Mouse (Mus musculus): ENCODE data around the gene Ccdc9b.

Ccdc9b gene

DNA sequence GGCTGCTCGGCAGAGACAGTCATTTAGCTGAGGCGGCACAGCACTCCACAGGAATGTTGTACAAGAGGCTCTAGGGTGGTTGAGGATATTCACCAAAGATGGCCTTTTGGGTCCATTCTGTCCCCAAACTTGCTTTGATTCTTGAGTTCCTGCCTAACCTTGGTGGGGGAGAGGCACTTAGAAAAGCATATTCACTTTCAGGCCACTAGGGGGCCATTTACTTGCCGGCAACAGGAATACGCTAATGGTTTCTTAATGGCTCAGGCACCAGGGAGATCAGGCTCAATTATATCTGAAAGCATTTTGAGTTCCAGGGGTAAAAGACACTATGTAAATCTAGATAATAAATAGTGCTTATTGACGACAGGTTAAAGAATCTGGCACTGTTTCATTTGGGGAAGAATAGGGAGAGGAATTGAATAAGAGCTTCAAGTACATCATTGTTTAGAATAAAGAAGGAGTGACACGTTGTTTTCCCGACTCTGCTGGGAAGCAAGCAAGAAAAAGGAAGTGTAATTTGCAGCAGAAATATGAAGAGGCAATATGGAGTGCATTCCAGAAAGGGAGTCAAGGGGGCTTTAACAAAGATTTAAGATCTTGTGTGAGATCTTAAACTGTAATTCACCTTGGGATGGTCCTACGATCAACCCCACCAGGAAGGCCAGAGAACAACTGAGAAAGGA is 19.1 kb downstream of the Ccdc9b start:
- POLR2A ChIA-PET, result interaction anchor here in 1 of 4 experiments (1.2 kb wide), 1 partner anchor 19 kb away, joined by 3 read pairs; no protein-coding TSS in a partner anchor
- CTCF ChIA-PET, result interaction anchor here in 2 of 4 experiments (0.5 to 1.9 kb wide), 5 partner anchors 8 to 275 kb away, joined by 3 to 7 read pairs (median 3); no protein-coding TSS in a partner anchor

DNA sequence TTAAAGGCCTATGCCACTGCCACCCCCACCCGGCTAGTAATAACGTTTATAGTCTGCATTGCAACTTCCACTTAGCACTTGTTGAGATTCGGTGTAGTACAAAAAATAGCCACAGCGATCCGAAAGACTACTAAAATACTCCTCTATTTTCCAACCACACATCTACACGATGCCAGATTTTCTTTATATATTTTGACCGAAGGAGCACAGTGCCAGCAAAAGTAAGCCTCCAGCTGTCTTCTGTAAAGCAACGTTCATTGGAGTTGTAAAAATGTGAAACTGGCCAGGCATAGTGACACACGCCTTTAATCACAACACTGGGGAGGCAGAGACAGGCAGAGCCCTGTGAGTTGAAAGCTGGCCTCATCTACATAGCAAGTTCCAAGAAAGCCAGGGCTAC is 21.3 kb downstream of the Ccdc9b start:
- POLR2A ChIA-PET, result no interaction called here
- CTCF ChIA-PET, result interaction anchor here in 1 of 4 experiments (0.9 to 1.9 kb wide), 2 partner anchors 23 to 103 kb away, joined by 4 to 7 read pairs; no protein-coding TSS in a partner anchor

DNA sequence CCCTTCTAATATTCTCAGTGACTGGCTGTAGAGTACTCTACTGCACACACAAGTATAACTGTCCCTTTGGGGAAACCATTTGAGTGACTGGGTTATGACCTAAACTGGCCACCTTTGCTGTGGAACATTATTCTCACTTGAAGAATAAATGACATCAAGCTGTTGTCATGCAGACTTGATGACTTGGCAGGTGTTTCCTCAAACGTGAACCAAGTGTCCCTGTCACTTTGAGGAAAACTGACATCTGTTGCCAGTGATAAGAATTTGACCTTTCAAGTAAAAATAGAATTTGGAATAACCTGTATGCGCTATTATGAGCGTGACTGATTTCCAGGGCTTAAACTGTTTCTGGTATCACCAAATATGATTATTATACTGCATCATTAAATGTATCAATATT is 22.1 kb downstream of the Ccdc9b start:
- ChIA-PET CTCF (no interaction called here), POLR2A (no interaction called here)

DNA sequence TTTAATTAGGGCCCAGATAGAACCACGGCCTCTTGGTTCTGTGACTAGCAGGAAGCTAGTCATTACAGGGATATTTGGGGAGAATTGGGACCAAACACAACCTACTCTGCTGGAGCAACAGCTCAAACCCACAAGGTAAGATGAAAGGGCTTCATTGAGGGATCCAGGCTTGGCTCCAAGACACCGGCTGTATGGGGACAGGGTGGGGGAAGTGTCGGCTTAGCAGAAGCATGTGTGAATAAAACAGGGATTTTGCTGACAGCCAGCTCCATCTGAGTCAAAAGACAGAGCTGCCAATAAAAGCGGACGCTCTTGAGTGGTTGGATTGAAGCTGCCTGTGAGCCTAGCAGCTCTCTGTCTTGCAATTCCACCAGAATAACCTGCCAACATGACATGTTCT is 29.1 kb downstream of the Ccdc9b start:
- CTCF ChIA-PET, result no interaction called here
- POLR2A ChIA-PET, result no interaction called here

DNA sequence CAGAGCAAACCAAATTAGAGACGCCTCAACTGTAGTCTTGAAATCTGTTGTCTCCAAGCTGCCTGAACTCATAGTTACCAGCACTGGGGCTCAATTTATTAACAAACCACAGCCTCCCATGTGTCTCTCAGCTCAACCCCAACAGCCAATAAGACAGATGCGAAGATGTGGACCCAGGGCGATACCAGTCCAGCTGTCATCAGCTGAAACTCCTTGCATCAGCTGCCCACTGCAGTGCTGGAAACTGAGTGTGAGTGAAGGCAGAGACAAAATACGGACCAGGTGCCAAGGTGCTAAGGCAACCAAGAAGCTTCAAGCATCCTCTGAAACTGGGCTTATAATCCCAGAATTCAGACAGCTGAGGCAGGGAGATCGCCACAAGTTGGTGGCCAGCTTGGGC is 30.5 kb downstream of the Ccdc9b start:
- ChIA-PET POLR2A (interaction anchor here in 1 of 4 experiments (0.7 kb wide), 1 partner anchor 28 kb away, joined by 3 read pairs; the partner anchor contains the start of gene Ankrd63), CTCF (interaction anchor here in 1 of 4 experiments (0.5 to 0.6 kb wide), 2 partner anchors 15 to 36 kb away, joined by 3 read pairs; no protein-coding TSS in a partner anchor)

DNA sequence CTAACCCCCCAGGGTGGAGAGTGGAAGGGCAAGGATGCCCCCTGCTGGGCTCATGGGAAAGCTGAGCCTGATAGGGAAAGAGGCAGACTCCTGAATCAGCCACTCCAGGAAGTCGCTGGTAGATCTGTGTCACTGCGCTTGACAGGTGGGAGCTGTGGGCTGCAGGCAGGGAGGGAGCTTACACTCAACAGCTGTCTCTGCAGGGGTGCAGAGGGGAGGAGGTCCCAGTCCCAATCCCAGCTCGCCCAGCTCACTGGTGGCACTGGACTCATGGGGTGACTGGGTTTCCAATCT is 31.9 kb downstream of the Ccdc9b start:
- CTCF ChIA-PET, result interaction anchor here (0.6 to 3.3 kb wide), 21 partner anchors 14 to 459 kb away, joined by 3 to 23 read pairs (median 3); no protein-coding TSS in a partner anchor
- POLR2A ChIA-PET, result interaction anchor here in 1 of 4 experiments (1.0 kb wide), 1 partner anchor 93 kb away, joined by 3 read pairs; no protein-coding TSS in a partner anchor

DNA sequence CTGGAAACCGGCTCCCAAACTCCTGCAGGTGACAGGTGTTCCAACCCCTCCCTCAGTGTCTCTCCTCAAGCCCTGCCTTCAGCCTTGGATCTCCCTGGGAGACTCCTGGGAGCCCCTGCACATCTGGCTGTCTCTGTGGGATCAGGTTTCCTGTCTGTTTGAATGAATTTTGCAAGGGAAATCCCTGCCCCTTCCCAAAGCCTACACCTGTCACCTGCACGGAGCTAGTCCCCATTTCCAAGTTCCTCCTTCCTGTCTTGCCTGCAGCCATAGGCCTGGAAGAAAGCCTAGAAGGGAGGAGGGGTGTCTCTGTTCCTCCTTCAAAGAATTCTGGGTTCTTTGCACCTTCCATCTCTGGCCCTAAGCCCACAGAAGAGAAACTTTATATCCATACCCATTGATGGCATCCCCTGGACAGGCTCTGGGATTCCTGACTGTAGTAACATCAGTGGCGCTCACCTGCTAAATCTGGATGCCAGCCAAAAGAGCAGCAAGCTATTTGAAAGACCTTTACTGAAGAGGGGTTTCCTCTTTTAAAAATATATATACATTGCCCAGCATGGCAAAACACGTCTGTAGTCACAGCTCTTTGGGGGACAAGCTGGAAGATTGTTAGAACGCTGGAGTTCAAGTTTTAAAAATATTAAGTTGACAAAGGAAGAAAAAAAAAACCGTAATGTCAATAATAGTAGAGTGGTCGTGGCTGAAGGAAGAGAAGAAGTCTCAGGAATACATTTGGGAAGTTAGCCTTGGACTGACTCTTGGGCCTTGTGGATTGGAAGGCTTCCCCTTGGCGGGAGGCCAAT is 32.4 kb downstream of the Ccdc9b start:
- POLR2A ChIA-PET, result interaction anchor here in 1 of 4 experiments (1.0 kb wide), 1 partner anchor 92 kb away, joined by 3 read pairs; no protein-coding TSS in a partner anchor
- CTCF ChIA-PET, result interaction anchor here (0.6 to 3.3 kb wide), 21 partner anchors 19 to 459 kb away, joined by 3 to 23 read pairs (median 4); partner anchors contain the start of gene Bahd1 (in 1 of the 4)

DNA sequence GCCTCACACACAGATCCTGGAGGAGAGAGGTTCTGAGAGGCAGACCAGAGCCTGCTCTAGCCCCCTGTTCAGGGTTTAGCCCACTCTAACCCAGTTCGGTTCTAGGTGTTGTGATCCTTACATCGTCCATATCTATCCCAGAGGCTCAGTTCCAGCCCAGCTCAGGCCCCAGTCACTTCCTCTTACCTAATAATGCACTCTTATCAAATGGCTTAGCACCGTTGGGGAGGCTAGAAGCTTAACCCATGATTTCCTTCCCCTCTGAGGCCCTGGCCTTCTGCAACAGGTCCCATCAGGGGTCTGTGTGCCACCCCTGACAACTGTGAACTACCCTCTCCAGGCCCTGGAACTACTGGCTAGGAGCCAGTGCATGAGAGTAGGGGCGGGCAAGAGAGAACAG is 33.3 kb downstream of the Ccdc9b start:
- CTCF ChIA-PET, result interaction anchor here (0.6 to 3.3 kb wide), 8 partner anchors 29 to 242 kb away, joined by 4 to 23 read pairs (median 6); no protein-coding TSS in a partner anchor
- POLR2A ChIA-PET, result interaction anchor here in 1 of 4 experiments (1.6 kb wide), 1 partner anchor 16 kb away, joined by 3 read pairs; the partner anchor contains the start of gene Inafm2

DNA sequence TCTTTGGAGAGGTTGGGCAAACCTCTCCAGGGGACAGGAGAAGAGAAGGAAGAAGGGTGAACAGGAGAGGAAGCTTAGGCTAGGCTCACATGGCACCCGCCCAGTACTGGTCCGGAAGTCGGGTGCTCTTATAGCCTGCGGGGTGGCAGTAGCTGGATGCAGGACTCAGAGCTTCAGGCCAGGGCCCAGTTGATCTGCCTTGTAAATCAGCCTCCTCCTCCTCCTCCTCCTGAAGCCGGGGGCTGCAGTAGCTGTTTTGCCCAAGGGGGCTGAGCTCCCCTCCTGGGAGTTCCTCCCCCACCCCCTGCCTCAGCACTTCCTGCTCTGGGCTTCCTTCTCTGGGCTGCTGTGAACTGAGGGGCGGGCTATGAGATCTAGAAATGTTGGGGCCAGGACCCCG is 34.1 kb downstream of the Ccdc9b start, which contains the start of gene Plcb2:
Gene Plcb2, minus strand, starts transcription at position 102 of the 400 bp plus-strand sequence.
- POLR2A ChIA-PET, result interaction anchor here in 3 of 4 experiments (0.5 to 1.6 kb wide), 3 partner anchors 17 to 73 kb away, joined by 3 to 4 read pairs (median 3); partner anchors contain the start of gene Inafm2 (in 1 of the 3)
- CTCF ChIA-PET, result interaction anchor here in 3 of 4 experiments (0.6 to 3.3 kb wide), 7 partner anchors 32 to 599 kb away, joined by 4 to 23 read pairs (median 6); no protein-coding TSS in a partner anchor

DNA sequence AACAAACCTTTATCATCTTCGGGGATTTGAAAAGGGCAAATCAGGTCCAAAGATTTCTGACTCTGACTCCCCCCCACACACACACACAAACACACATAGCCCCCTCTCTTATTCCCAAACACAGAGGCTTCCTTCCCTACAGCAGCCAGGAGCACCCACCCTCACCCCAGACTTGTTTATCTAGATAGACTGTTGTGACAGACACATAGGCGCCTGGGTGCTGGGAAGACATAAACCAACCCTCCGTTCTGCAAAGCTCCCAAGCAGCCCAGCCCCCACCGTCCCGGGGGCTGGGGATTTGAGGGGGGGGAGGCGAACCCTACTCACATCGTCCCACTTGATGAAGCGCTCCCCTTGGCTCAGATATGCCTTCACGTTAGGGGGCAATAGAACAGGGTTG is 34.5 kb downstream of the Ccdc9b start:
- CTCF ChIA-PET, result interaction anchor here in 3 of 4 experiments (0.6 to 3.3 kb wide), 6 partner anchors 48 to 599 kb away, joined by 4 to 23 read pairs (median 6); no protein-coding TSS in a partner anchor
- POLR2A ChIA-PET, result interaction anchor here in 3 of 4 experiments (0.5 to 1.6 kb wide), 3 partner anchors 17 to 72 kb away, joined by 3 to 4 read pairs (median 3); partner anchors contain the start of gene Inafm2 (in 1 of the 3)

DNA sequence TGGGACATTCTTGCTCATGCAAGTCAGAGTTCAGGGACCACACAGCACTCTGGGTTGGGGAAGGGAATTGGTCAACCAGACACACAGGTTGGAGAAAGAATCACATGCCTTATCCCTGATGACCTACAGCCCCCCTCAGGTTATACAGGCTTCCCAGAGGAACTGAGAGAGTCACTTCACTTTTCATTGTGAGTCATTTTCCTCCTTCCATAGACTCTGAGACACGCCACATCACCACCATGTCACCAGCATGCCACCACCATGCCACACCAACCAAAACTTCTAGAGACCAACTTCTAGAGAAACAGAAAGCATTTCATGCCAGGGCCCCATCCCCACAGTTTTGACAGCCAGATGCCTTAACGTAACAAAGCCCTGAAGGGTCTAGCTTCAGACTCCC is 35.6 kb downstream of the Ccdc9b start:
- POLR2A ChIA-PET, result no interaction called here
- CTCF ChIA-PET, result interaction anchor here in 1 of 4 experiments (0.5 kb wide), 1 partner anchor 37 kb away, joined by 6 read pairs; no protein-coding TSS in a partner anchor

DNA sequence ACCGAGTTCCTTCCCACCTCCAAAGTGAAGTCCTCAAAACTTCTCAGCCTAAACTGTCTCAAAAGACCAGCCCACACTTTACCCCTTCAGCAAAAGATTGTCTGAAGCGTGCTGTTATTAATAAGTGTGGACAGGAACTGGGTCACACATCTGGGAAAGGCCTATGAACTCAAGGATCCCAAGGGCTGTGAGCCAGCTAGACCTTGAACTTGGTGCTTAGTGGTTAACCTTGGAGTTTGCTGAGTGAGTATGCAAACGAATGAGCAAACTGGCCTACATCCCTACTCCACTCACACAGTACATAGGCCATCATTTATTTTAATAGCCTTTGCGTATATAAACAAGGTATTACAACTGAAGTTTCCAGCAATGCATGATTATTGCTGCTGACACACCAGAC is 37.0 kb downstream of the Ccdc9b start:
- POLR2A ChIA-PET, result interaction anchor here in 1 of 4 experiments (0.9 kb wide), 1 partner anchor 12 kb away, joined by 3 read pairs; no protein-coding TSS in a partner anchor
- CTCF ChIA-PET, result interaction anchor here in 1 of 4 experiments (1.3 to 1.7 kb wide), 2 partner anchors 27 to 30 kb away, joined by 3 read pairs; no protein-coding TSS in a partner anchor

DNA sequence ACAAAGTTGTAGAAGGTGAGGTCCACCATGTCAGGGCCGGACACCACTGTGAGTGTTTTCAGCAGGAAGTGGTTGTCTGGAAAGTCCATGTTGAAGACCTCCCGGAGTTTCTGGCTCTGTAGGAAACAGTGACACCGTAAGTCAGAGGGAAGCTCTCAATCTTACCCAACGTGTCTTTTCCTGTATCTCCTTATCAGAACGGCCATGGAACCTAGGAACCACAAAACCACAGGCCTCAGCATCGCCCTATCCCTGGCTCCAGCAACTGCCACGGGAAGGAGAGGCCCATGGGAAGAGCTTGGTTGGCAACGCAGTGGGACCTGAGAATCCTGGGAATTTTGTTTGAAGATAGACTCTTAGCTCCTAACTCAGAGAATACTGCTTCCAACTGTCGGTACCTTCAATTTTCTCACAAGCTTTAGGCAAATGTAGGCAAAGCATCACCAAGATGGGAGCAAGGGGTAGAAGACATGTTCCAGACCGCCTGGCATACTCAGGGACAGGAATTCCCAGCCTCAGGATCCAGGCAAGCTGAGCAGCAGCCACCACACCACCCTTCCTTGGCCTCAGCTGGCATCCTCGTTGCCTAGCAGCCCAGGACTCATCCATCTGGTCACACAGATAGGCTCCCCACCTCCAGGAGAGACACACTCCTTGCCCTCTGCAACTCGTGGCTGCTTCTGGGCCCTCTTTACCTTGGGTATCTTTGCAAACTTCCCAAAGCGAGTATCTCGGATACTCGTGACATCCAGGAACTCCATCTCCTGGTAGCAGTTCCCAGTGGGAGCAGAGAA is 38.6 kb downstream of the Ccdc9b start:
- POLR2A ChIA-PET, result interaction anchor here in 3 of 4 experiments (0.6 to 1.5 kb wide), 4 partner anchors 12 to 27 kb away, joined by 3 to 5 read pairs (median 3); no protein-coding TSS in a partner anchor

DNA sequence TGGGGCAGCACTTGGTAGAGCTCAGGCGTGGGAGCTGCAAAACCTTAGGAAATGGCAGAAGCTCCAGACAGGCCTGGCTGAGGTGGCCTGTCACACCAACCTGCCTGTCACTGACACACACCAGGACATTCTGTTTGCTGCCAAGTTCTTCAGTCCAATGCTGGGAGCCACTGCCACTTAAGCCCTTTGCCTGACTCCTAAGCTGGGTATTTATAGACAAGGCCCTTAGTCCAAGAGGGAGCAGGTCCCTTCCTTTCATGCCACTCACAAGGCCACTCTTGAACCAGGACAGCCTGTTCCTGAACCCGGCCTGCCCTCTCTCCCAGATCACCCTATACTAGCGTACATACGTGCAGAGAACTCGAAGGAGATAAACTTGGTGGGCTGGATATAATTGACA is 45.8 kb downstream of the Ccdc9b start:
- ChIA-PET POLR2A (no interaction called here), CTCF (interaction anchor here in 2 of 4 experiments (0.6 to 1.6 kb wide), 2 partner anchors 14 to 180 kb away, joined by 3 to 4 read pairs; no protein-coding TSS in a partner anchor)

More for the DNA sequence above, 38.6 kb downstream of the Ccdc9b start:
- CTCF ChIA-PET, result interaction anchor here in 2 of 4 experiments (0.6 to 1.4 kb wide), 2 partner anchors 86 to 291 kb away, joined by 3 to 4 read pairs; no protein-coding TSS in a partner anchor

DNA sequence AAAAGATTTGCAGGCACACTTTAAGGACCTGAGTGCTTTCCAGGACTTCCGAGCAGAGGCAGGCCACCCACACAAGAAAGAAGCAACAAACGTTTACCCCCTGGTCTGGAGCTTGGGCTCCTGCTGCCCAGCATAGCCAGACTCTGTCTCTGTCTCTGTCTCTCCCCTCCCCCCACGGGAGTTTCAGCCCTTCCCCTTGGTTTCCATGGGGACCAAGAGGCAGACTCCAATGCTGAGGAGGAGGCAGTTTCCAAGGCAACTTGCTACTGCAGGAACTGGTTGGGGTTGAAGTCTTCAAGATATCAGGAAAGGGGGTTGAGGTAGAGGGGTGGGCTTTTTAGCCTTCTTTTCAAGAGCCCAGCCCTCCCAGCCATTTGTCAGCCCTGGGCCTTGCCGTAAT is 48.2 kb downstream of the Ccdc9b start:
- CTCF ChIA-PET, result interaction anchor here in 1 of 4 experiments (0.7 kb wide), 1 partner anchor 14 kb away, joined by 3 read pairs; no protein-coding TSS in a partner anchor

DNA sequence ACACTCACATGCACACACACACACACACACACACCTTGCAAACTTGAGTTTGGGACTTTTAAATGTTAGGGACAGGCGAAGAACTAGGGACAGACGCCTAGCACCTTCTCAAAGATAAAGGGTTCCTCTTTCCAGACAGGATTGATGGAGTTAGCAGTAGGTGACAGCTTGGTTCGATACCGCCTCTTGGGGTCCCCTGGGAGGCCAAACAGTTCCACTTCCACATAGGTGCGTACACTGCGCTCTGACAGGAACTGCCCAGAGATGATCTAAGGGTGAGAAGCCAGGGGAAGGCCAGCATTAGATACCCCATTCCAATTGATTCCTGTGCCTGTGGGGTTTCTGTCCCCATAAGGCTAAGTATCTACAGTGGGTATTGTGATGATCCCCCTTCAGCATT is 48.8 kb downstream of the Ccdc9b start:
- CTCF ChIA-PET, result interaction anchor here in 2 of 4 experiments (0.7 to 0.8 kb wide), 2 partner anchors 13 to 17 kb away, joined by 3 read pairs; no protein-coding TSS in a partner anchor
- POLR2A ChIA-PET, result interaction anchor here in 1 of 4 experiments (1.2 to 3.5 kb wide), 2 partner anchors 10 to 11 kb away, joined by 3 to 20 read pairs; partner anchors contain the start of gene Ankrd63

More for the DNA sequence above, 48.2 kb downstream of the Ccdc9b start:
- POLR2A ChIA-PET, result interaction anchor here in 1 of 4 experiments (0.6 to 1.2 kb wide), 2 partner anchors 11 to 66 kb away, joined by 3 to 4 read pairs; no protein-coding TSS in a partner anchor

DNA sequence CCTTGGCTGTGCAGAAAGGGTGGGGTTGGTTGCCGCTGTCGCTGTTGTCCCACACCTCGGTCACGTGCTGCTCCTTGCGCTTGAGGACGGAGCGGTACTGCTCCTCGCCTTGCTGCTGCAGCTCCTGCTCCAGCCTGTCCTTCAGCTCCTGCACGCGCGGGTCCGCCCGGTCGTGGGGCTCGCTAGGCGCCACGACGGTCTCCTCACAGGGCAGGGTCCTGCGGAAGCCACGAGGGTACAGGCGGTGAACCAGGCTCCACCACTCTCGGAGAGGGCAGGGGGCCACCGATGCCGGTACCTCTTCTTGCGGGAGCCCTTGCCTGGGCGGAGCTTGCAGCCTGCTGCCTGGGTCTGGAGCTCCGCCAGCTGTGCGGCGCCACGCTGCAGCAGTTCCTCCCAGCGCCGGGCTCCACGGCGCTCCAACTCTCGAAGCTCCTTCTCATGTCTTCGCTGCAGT is 51.4 kb downstream of the Ccdc9b start:
- CTCF ChIA-PET, result interaction anchor here (0.9 to 3.8 kb wide), 17 partner anchors 9 to 224 kb away, joined by 3 to 19 read pairs (median 5); no protein-coding TSS in a partner anchor
- POLR2A ChIA-PET, result interaction anchor here in 3 of 4 experiments (1.0 to 3.5 kb wide), 11 partner anchors 7 to 224 kb away, joined by 3 to 20 read pairs (median 3); partner anchors contain the start of genes Ankrd63 (in 1 of the 3), Bahd1 (in 1 of the 3) and Disp2 (in 1 of the 3)

Data from embryonic stem cell, embryonic (primary cell).